Mouse (Mus musculus): ENCODE measurements around the gene Meioc. TPM values are rescaled to one million over a fixed set of nuclear protein-coding genes. Genes with fewer than 3 reads are reported as not detected.

Meioc gene
- 0.06 and 0.19 TPM in 2 replicates for polyA plus RNA-seq (2012; rRNA removed)

DNA sequence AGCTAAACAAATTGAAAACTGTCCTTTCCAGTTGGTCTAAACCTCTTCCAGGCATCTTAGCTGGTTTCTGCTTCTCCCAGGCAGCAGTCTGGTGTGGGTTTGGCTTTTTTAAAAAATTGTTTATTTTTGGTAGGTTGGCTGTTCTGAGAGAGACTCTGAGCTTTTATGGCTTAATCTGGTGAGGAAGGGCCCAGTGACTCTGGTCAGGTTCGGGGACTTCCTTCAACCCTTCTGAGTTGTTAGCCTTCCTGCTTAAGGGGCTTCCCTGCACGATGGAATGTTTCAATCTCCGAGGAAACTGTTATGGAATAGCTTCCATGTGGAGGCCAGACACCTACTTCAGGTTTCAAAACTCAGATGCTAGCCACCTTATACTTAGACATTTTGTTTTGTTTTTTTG is at the start of gene Meioc:
Gene Meioc, plus strand, starts transcription at position 301 of the 400 bp plus-strand sequence.

GRCm38 (mm10) chr11:102697338-102698017 is 34.0 kb downstream of the Meioc start, which contains the start of gene Ccdc43:
Ccdc43 (minus strand) TSS chr11:102697782.

Other genes starting within 250 kb of the Meioc start
- 36.2 and 61.6 TPM in 2 replicates for gene Grn, start 233.4 kb upstream of the Meioc start, polyA plus RNA-seq (2012; rRNA removed)
- gene Fam171a2, start 216.0 kb upstream of the Meioc start, polyA plus RNA-seq (2012; rRNA removed) = 166 and 168 TPM in 2 replicates
- 4.2 and 6.0 TPM in 2 replicates for gene Itga2b, start 193.6 kb upstream of the Meioc start, polyA plus RNA-seq (2012; rRNA removed)
- gene Gpatch8, start 107.3 kb upstream of the Meioc start, polyA plus RNA-seq (2012; rRNA removed) = 49.6 and 50.5 TPM in 2 replicates
- gene Gm11627, start 84.3 kb upstream of the Meioc start, polyA plus RNA-seq (2012; rRNA removed) = 5.8 and 6.1 TPM in 2 replicates
- 49.9 and 54.8 TPM in 2 replicates for gene Fzd2, start 59.3 kb upstream of the Meioc start, polyA plus RNA-seq (2012; rRNA removed)
- gene Ccdc43, start 34.1 kb downstream of the Meioc start, polyA plus RNA-seq (2012; rRNA removed) = 23.4 and 23.6 TPM in 2 replicates
- gene Adam11, start 97.7 kb downstream of the Meioc start, polyA plus RNA-seq (2012; rRNA removed) = 45.3 and 56.2 TPM in 2 replicates
- gene Gjc1, start 156.0 kb downstream of the Meioc start, polyA plus RNA-seq (2012; rRNA removed) = 62.0 and 72.9 TPM in 2 replicates
- 2.6 and 2.7 TPM in 2 replicates for gene Higd1b, start 172.1 kb downstream of the Meioc start, polyA plus RNA-seq (2012; rRNA removed)
- 102 and 110 TPM in 2 replicates for gene Eftud2, start 217.3 kb downstream of the Meioc start, polyA plus RNA-seq (2012; rRNA removed)
- gene Ccdc103, start 217.5 kb downstream of the Meioc start, polyA plus RNA-seq (2012; rRNA removed) = 1.0 and 1.1 TPM in 2 replicates
- gene Fam187a, start 221.5 kb downstream of the Meioc start, polyA plus RNA-seq (2012; rRNA removed) = 0.08 TPM in 1 of 2 replicates, not detected in the other
- 0.38 and 0.66 TPM in 2 replicates for gene Gfap, start 237.2 kb downstream of the Meioc start, polyA plus RNA-seq (2012; rRNA removed)